Mouse (Mus musculus): ENCODE results near the gene Hexim2.

Hexim2 gene

GRCm38 (mm10) chr11:103142441-103143182 lies 10.4 kb downstream of the Hexim2 start:
- DNase-seq, result peak; percentile 88

GRCm38 (mm10) chr11:103144309-103145285 lies 12.4 kb downstream of the Hexim2 start:
- no peak for DNase-seq

GRCm38 (mm10) chr11:103146386-103146785 lies 14.2 kb downstream of the Hexim2 start:
- no peak for DNase-seq

GRCm38 (mm10) chr11:103147766-103148165 lies 15.5 kb downstream of the Hexim2 start:
- DNase-seq, result no peak

GRCm38 (mm10) chr11:103149771-103150170 lies 17.5 kb downstream of the Hexim2 start:
- no peak for DNase-seq

- DNase-seq, result peak; percentile 99 to 100
Observed at GRCm38 (mm10) chr11:103158621-103159478, 26.6 kb downstream of the Hexim2 start.

GRCm38 (mm10) chr11:103160738-103161137 lies 28.5 kb downstream of the Hexim2 start:
- DNase-seq, result no peak

GRCm38 (mm10) chr11:103161449-103161848 lies 29.2 kb downstream of the Hexim2 start:
- no peak for DNase-seq

- DNase-seq, result peak; percentile 30 to 68
Observed at GRCm38 (mm10) chr11:103162132-103162531, 29.9 kb downstream of the Hexim2 start.

GRCm38 (mm10) chr11:103164391-103164790 lies 32.2 kb downstream of the Hexim2 start:
- DNase-seq, result no peak

GRCm38 (mm10) chr11:103168690-103169390 lies 36.6 kb downstream of the Hexim2 start:
- peak; percentile 87 to 88 for DNase-seq

GRCm38 (mm10) chr11:103169664-103170063 lies 37.4 kb downstream of the Hexim2 start:
- no peak for DNase-seq

- no peak for DNase-seq
Observed at GRCm38 (mm10) chr11:103170111-103170493, 37.9 kb downstream of the Hexim2 start.

- DNase-seq, result peak; percentile 68 to 73
Observed at GRCm38 (mm10) chr11:103170494-103171285, 38.5 kb downstream of the Hexim2 start, which contains the start of gene Fmnl1. Gene Fmnl1, plus strand, starts transcription at chr11:103171107.

GRCm38 (mm10) chr11:103171286-103171620 lies 39.0 kb downstream of the Hexim2 start:
- peak in 1 of 2 experiments; percentile 37 for DNase-seq

- peak in 1 of 2 experiments; percentile 27 for DNase-seq
Observed at GRCm38 (mm10) chr11:103171703-103172391, 39.6 kb downstream of the Hexim2 start.

- no peak for DNase-seq
Observed at GRCm38 (mm10) chr11:103172392-103173040, 40.3 kb downstream of the Hexim2 start.

- DNase-seq, result no peak
Observed at GRCm38 (mm10) chr11:103173041-103173770, 41.0 kb downstream of the Hexim2 start.

- DNase-seq, result no peak
Observed at GRCm38 (mm10) chr11:103173771-103174344, 41.6 kb downstream of the Hexim2 start.

Data from cerebellum, postnatal 14 days (tissue).